Mouse (Mus musculus) heart, embryonic 11.5 days (tissue): ENCODE data around the gene Dmrtb1. TPM values are rescaled to one million over a fixed set of nuclear protein-coding genes. Genes with fewer than 3 reads are reported as not detected.

Experiments
- ATAC-seq: fragments of 200-750 bp; cut with Nextera tagmentation; replicated peaks from 2 replicates; pipeline ENCODE4 v1.8.0; 2017; ENCODE audit warnings: moderate library complexity; ENCODE audit not compliant: insufficient number of reproducible peaks, low FRiP score, low TSS enrichment
- H3K27ac ChIP-seq: fragments of 300-500 bp; sonication (generic); 2 replicates; pipeline ENCODE4 v1.5.1; 2014; ENCODE audit warnings: mild to moderate bottlenecking, low read depth, low read length
- H3K27me3 ChIP-seq: fragments of 300-500 bp; sonication (generic); 2 replicates; pipeline ENCODE4 v1.6.1; 2014; ENCODE audit warnings: mild to moderate bottlenecking, low read length, mixed read lengths; ENCODE audit not compliant: control insufficient read depth, insufficient read depth
- H3K36me3 ChIP-seq: fragments of 300-500 bp; sonication (generic); 2 replicates; pipeline ENCODE4 v1.6.1; 2014; ENCODE audit warnings: mild to moderate bottlenecking, low read length, moderate library complexity, mixed read lengths; ENCODE audit not compliant: control insufficient read depth, insufficient read depth
- H3K4me1 ChIP-seq: fragments of 300-500 bp; sonication (generic); 2 replicates; pipeline ENCODE4 v1.6.1; 2014; ENCODE audit warnings: low read length; ENCODE audit not compliant: control insufficient read depth, insufficient read depth
- H3K4me2 ChIP-seq: fragments of 300-500 bp; sonication (generic); 2 replicates; pipeline ENCODE4 v1.6.1; 2014; ENCODE audit warnings: mild to moderate bottlenecking, moderate library complexity
- H3K4me3 ChIP-seq: fragments of 300-500 bp; sonication (generic); 2 replicates; pipeline ENCODE4 v1.5.1; 2014; ENCODE audit warnings: low read depth, low read length
- H3K9ac ChIP-seq: fragments of 300-500 bp; sonication (generic); 2 replicates; pipeline ENCODE4 v1.6.1; 2014; ENCODE audit warnings: mild to moderate bottlenecking, low read depth, low read length, moderate library complexity
- H3K9me3 ChIP-seq: fragments of 300-500 bp; sonication (generic); replicated peaks from 2 replicates; pipeline ENCODE4 v1.6.1; 2016; ENCODE audit warnings: low read length; ENCODE audit not compliant: control insufficient read depth
- WGBS: fragments of 180-500 bp; shearing (Covaris S2); extraction: QIAGEN DNeasy Blood & Tissue Kit; methylation state at CpG from one replicate; pipeline ENCODE4 v1.1.7; 2014; ENCODE audit not compliant: insufficient replicate concordance; 5-methylcytosine and 5-hydroxymethylcytosine counted together
- polyA plus RNA-seq: library from polyadenylated mRNA; unstranded; fragments of >200 nt; fragmentation: Nextera tagmentation; extraction: Ambion mirVana; gene quantifications from 2 replicates; pipeline ENCODE4 v1.2.1, GENCODE M21; 2014

The Dmrtb1 gene
- polyA plus RNA-seq, 1 experiment from 2014 or later = not detected

DNA sequence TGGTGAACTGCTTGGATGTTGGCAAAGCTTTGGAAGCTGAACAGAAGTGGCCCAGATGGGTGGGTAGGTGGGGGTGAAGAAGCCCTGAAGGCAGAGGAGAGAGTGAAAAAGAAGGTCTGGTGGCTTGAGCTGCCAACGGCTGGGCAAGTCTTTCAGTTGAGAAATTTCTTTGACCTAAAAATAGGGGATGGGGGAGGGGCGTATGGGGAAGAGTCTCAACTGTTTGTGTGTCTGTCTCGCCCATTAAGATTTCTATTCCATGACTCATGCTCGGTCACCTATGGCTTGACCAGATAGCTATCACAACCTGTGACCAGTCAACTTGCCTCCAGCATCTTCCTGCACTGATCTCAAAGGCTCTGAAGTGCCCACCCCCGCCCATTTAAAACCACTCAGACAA lies 35.1 kb upstream of the Dmrtb1 start:
- WGBS = 46% methylated on average over 5 of the region's 5 CpGs
- no peak overlapping the region for H3K4me3 ChIP-seq
- no peak overlapping the region for H3K9ac ChIP-seq
- H3K9me3 ChIP-seq = no peaks in the 10 kb centered on the region
- ATAC-seq = no peak
- no peaks in the 10 kb centered on the region for H3K27me3 ChIP-seq
- no peak overlapping the region for H3K4me2 ChIP-seq
- H3K36me3 ChIP-seq = no peaks in the 10 kb centered on the region
- H3K27ac ChIP-seq = no peak overlapping the region
- H3K4me1 ChIP-seq = 0 out of 2 replicates have a peak, but pooled peaks cover 4% of the 10 kb centered on the region

DNA sequence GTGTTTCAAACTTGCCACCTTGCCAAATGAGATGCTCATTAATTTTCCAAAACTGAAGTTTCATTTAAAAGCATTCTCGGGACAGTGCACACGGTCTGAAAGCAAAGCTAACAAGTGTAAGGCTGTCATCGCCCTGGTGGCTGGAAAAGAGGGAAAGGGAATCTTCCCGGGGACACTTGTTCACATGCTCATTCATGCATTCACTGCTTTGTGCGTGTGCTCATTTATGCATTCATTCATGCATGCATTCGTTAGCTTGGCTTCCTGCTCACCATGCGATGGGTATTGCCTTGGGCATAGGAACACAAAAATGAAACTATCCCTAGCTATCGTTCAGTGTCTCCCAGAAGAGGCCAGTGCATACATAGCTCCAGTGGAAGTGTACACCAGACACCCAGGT lies 34.7 kb upstream of the Dmrtb1 start:
- no peaks in the 10 kb centered on the region for H3K36me3 ChIP-seq
- H3K27me3 ChIP-seq = no peaks in the 10 kb centered on the region
- H3K9me3 ChIP-seq = no peaks in the 10 kb centered on the region
- H3K9ac ChIP-seq = no peak overlapping the region
- no peak overlapping the region for H3K4me2 ChIP-seq
- no peak overlapping the region for H3K27ac ChIP-seq
- 0 out of 2 replicates have a peak, but pooled peaks cover 4% of the 10 kb centered on the region for H3K4me1 ChIP-seq
- no peak overlapping the region for H3K4me3 ChIP-seq
- ATAC-seq = no peak
- WGBS = 84% methylated on average over 8 of the region's 8 CpGs

DNA sequence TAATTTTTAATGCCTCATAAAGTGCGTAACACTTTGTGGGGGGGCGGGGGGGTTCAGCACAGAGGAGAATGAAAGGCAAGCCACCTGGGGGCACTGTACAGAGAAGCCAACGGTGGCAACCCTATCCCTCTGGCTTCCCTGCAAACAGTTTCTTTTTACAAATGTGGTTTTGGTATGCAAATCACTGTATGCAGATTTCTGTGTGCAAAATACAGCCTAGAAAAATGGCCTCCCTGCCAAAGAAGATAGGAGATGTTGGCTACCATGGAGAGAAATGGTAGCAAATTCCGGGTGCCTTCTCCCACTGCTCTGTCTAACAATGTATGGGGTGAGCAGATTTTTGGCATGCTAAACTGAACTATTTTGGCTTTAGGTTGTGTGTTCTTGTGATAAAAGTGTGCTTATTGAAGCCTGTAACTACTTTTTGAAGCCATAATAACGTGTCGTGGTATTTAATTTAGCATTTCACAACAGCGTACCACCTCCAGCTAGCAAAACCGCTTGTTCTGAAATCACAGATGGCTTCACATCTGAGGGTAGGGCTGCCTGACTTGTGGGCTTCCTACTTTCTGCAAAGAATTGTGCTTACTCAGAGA lies 33.8 kb upstream of the Dmrtb1 start:
- no peaks in the 10 kb centered on the region for H3K9me3 ChIP-seq
- H3K36me3 ChIP-seq = no peaks in the 10 kb centered on the region
- no peaks in the 10 kb centered on the region for H3K27me3 ChIP-seq
- H3K4me2 ChIP-seq = no peak overlapping the region
- no peak for ATAC-seq
- H3K27ac ChIP-seq = no peak overlapping the region
- 63% methylated on average over 8 of the region's 8 CpGs for WGBS
- no peak overlapping the region for H3K9ac ChIP-seq
- H3K4me3 ChIP-seq = no peak overlapping the region
- 0 out of 2 replicates have a peak, but pooled peaks cover 4% of the 10 kb centered on the region for H3K4me1 ChIP-seq

DNA sequence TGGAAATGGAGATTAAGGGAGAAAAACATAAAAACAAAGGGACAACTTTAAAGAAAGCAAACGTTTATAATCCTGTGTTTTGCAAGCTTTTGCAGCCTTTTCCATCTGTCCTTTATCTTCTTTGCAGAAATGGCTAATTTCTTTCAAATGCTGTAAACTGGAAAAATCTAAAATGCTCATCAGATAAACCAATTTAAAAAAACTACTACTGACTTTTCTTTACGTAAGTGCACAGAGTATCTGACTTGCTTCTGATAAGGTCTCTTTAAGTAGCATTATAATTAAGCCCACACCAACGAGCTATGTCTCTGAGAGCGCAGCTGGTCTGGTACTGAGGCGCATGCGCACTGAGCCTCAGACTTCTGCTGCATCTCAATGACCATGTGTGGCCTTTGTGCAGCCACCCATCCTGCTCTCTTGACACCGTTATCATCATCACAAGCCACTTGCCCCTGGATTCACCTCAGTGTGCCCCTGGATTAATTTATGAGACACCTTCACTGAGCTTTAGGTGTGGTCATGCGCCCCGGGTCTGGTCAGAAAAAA lies 32.8 kb upstream of the Dmrtb1 start:
- 65% methylated on average over 9 of the region's 9 CpGs for WGBS
- H3K9me3 ChIP-seq = no peaks in the 10 kb centered on the region

GRCm38 (mm10) chr4:107706884-107707283 lies 22.9 kb upstream of the Dmrtb1 start:
- no peak overlapping the region for H3K9ac ChIP-seq
- ATAC-seq = no peak
- H3K4me2 ChIP-seq = no peak overlapping the region
- no peaks in the 10 kb centered on the region for H3K27me3 ChIP-seq
- no peaks in the 10 kb centered on the region for H3K36me3 ChIP-seq
- no peaks in the 10 kb centered on the region for H3K4me1 ChIP-seq
- H3K4me3 ChIP-seq = no peak overlapping the region
- WGBS = 73% methylated on average over 4 of the region's 4 CpGs
- H3K27ac ChIP-seq = no peak overlapping the region
- H3K9me3 ChIP-seq = no peaks in the 10 kb centered on the region

More for the DNA sequence above, 32.8 kb upstream of the Dmrtb1 start:
- H3K4me3 ChIP-seq = no peak overlapping the region
- ATAC-seq = no peak
- H3K4me1 ChIP-seq = 0 out of 2 replicates have a peak, but pooled peaks cover 4% of the 10 kb centered on the region
- H3K27ac ChIP-seq = no peak overlapping the region
- no peaks in the 10 kb centered on the region for H3K27me3 ChIP-seq
- H3K4me2 ChIP-seq = no peak overlapping the region
- H3K36me3 ChIP-seq = no peaks in the 10 kb centered on the region
- no peak overlapping the region for H3K9ac ChIP-seq

- Histone ChIP-seq H3K4me2 (no peak overlapping the region), H3K9ac (no peak overlapping the region), H3K27ac (no peak overlapping the region), H3K27me3 (no peaks in the 10 kb centered on the region), H3K4me1 (no peaks in the 10 kb centered on the region), H3K9me3 (no peaks in the 10 kb centered on the region), H3K36me3 (no peaks in the 10 kb centered on the region), H3K4me3 (no peak overlapping the region)
- ATAC-seq = no peak
- WGBS = 64% methylated on average over 1 of the region's 1 CpGs
These were observed 20.2 kb upstream of the Dmrtb1 start for GRCm38 (mm10) chr4:107704185-107704584.

DNA sequence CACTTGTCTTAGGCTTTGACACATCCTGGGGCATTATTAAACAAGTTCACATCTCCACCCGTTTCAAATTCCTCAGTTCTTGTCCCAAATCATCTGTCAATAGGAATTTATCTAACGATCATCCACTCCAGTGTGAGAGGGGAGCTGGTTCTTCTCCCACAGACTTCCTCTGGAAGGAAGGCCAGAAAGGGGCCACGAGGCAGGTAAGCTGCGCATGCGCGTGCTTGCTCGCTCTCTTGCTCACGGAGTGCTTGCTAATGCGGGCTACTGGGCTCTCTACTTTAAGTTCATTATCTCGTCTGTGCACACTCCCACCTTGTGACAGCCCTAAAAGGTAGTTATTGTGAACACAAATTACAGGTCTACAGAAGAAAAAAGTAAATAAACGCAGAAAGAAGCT lies 17.6 kb upstream of the Dmrtb1 start:
- Histone ChIP-seq H3K9ac (no peak overlapping the region), H3K4me2 (no peak overlapping the region), H3K4me3 (no peak overlapping the region), H3K27ac (no peak overlapping the region), H3K36me3 (no peaks in the 10 kb centered on the region), H3K4me1 (no peaks in the 10 kb centered on the region), H3K27me3 (no peaks in the 10 kb centered on the region), H3K9me3 (no peaks in the 10 kb centered on the region)
- WGBS = 72% methylated on average over 11 of the region's 11 CpGs
- no peak for ATAC-seq

DNA sequence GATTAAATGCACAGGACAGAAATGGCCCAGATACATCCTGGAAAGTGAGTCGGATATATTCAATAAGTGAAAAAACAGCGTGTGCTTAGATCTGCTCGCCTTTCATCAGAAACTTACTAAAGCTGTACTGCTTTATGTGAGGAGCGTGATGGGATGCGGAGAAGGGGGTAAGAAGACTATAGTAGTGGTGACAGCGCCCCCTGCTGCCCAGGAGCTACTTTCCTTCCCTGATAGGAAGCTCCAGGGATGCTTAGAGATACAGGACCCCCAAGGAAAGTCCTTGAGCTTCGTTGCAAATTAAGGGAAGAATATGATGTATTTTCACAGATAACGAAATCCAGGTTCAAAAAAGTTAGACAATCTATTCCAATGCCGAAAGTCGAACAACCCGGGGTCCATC lies 17.1 kb upstream of the Dmrtb1 start:
- no peak overlapping the region for H3K9ac ChIP-seq
- H3K4me2 ChIP-seq = no peak overlapping the region
- H3K27me3 ChIP-seq = no peaks in the 10 kb centered on the region
- no peak overlapping the region for H3K27ac ChIP-seq
- H3K36me3 ChIP-seq = no peaks in the 10 kb centered on the region
- 24% methylated on average over 11 of the region's 11 CpGs for WGBS
- no peaks in the 10 kb centered on the region for H3K4me1 ChIP-seq
- ATAC-seq = no peak
- H3K9me3 ChIP-seq = no peaks in the 10 kb centered on the region
- H3K4me3 ChIP-seq = no peak overlapping the region

- 83% methylated on average over 9 of the region's 9 CpGs for WGBS
- no peak for ATAC-seq
- H3K27me3 ChIP-seq = no peaks in the 10 kb centered on the region
These were observed 15.2 kb upstream of the Dmrtb1 start for GRCm38 (mm10) chr4:107699271-107699670.

More at GRCm38 (mm10) chr4:107699271-107699670, 15.2 kb upstream of the Dmrtb1 start:
- H3K4me2 ChIP-seq = no peak overlapping the region
- H3K36me3 ChIP-seq = no peaks in the 10 kb centered on the region
- no peaks in the 10 kb centered on the region for H3K9me3 ChIP-seq
- H3K4me1 ChIP-seq = no peaks in the 10 kb centered on the region
- H3K27ac ChIP-seq = no peak overlapping the region
- H3K9ac ChIP-seq = no peak overlapping the region
- H3K4me3 ChIP-seq = no peak overlapping the region
